ENCODE assay signal across 8 mouse cellular contexts in the genomic region with DNA sequence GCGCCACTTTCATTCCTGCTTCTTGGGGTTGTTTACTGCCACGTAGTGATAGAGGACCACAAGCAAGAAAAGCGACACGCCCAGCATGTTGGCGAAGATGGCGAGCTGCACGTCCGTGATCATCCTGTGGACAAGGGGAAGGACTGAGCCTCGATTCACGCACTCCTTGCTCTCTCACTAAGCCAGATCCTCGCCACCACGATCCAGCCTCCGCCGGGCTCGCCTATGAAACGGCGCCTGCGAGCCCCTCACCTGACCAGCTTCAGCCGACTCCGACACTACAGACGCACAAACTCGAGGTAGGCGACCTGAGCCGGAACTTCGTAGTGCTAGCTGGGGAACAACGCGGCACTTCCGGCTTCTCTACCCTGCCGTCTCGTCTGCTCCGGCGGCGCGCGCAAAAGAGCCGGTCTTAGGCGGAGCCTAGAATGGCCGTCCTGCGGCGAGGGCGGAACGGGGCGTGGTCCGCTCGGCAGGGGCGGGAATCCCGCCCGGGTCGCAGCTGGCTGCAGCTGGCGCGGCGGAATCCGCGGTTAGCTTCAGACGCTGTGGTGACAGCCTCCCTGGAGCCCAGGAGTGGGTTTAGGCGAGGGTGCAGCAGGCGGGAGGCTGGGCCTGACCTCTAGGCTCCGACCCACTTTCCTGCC. TPM values are rescaled to one million over a fixed set of nuclear protein-coding genes. Genes with fewer than 3 reads are reported as not detected.
DNase-seq lines count a peak whose midpoint lies in the region; ATAC-seq and TF ChIP-seq lines count a peak whose summit lies in the region.

TSS of gene Ost4 (minus strand) at position 376 of the 647 bp plus-strand sequence.

- WGBS in embryonic facial prominence, embryonic 14.5 days: under 1% methylated on average over 42 of the region's 58 CpGs
- WGBS in limb, embryonic 14.5 days: under 1% methylated on average over 55 of the region's 58 CpGs
- WGBS in midbrain, postnatal 0 days: under 1% methylated on average over 58 of the region's 58 CpGs

- H3K4me1 ChIP-seq in embryonic facial prominence, embryonic 14.5 days (ENCODE audit: control insufficient read depth, insufficient read depth, low read length): peaks cover 50% of the 10 kb centered on the region
- H3K4me1 ChIP-seq in limb, embryonic 14.5 days (ENCODE audit: control insufficient read depth, insufficient read depth, low read length): peaks cover 56% of the 10 kb centered on the region
- peaks cover 8% of the 10 kb centered on the region; the same call in 1 of the 2 replicates for H3K4me1 ChIP-seq in midbrain, postnatal 0 days (ENCODE audit: insufficient read depth, low read length)

- H3K36me3 ChIP-seq in embryonic facial prominence, embryonic 14.5 days (ENCODE audit: control insufficient read depth, insufficient read depth, low read length): peaks cover 33% of the 10 kb centered on the region
- H3K36me3 ChIP-seq in limb, embryonic 14.5 days (ENCODE audit: control insufficient read depth, insufficient read depth, low read length): peaks cover 39% of the 10 kb centered on the region
- peaks cover 29% of the 10 kb centered on the region for H3K36me3 ChIP-seq in midbrain, postnatal 0 days (ENCODE audit: insufficient read depth, low read length)

- peak within 1 kb of the TSS; percentile 66 for H3K4me3 ChIP-seq in embryonic facial prominence, embryonic 14.5 days (ENCODE audit: low read depth, low read length)
- H3K4me3 ChIP-seq in limb, embryonic 14.5 days (replicated peaks; ENCODE audit: low read length): peak within 1 kb of the TSS; percentile 72
- peak within 1 kb of the TSS; percentile 68 for H3K4me3 ChIP-seq in midbrain, postnatal 0 days (ENCODE audit: low read depth, low read length)

- TF ChIP-seq CTCF in midbrain, postnatal 0 days (IDR thresholded peaks at IDR 0.05): no peak

- no peaks in the 10 kb centered on the region for H3K27me3 ChIP-seq in embryonic facial prominence, embryonic 14.5 days (replicated peaks; ENCODE audit: control insufficient read depth, insufficient read depth, low read length)
- no peaks in the 10 kb centered on the region for H3K27me3 ChIP-seq in limb, embryonic 14.5 days (ENCODE audit: control insufficient read depth, insufficient read depth, low read length)
- no peaks in the 10 kb centered on the region for H3K27me3 ChIP-seq in midbrain, postnatal 0 days (ENCODE audit: insufficient read depth, low read length)

- peak; percentile 96 for ATAC-seq in embryonic facial prominence, embryonic 14.5 days (ENCODE audit: low read depth)
- ATAC-seq in limb, embryonic 14.5 days (ENCODE audit: low FRiP score, low read depth): peak; percentile 94
- ATAC-seq in midbrain, postnatal 0 days (ENCODE audit: low FRiP score): peak; percentile 94

- no peaks in the 10 kb centered on the region for H3K9me3 ChIP-seq in embryonic facial prominence, embryonic 14.5 days (ENCODE audit: control insufficient read depth, low read length)
- no peaks in the 10 kb centered on the region for H3K9me3 ChIP-seq in limb, embryonic 14.5 days (ENCODE audit: control insufficient read depth, low read length)
- no peaks in the 10 kb centered on the region for H3K9me3 ChIP-seq in midbrain, postnatal 0 days (ENCODE audit: low read length)

- H3K4me2 ChIP-seq in embryonic facial prominence, embryonic 14.5 days (ENCODE audit: low read depth, low read length): peak within 1 kb of the TSS; percentile 96
- H3K4me2 ChIP-seq in limb, embryonic 14.5 days (replicated peaks; ENCODE audit: low read depth, low read length, severe bottlenecking): peak within 1 kb of the TSS; percentile 74
- peak within 1 kb of the TSS; percentile 91 for H3K4me2 ChIP-seq in midbrain, postnatal 0 days (ENCODE audit: low read depth, low read length, poor library complexity, severe bottlenecking)

- peak; percentile 80; the same call in 1 of the 2 replicates for TF ChIP-seq POLR2A in limb, embryonic 14.5 days (IDR thresholded peaks at IDR 0.05; ENCODE audit: borderline replicate concordance, extremely low read depth, insufficient read depth, insufficient read length)

- H3K9ac ChIP-seq in embryonic facial prominence, embryonic 14.5 days (ENCODE audit: low read depth, low read length): peak within 1 kb of the TSS; percentile 81
- peak within 1 kb of the TSS; percentile 75 for H3K9ac ChIP-seq in limb, embryonic 14.5 days (ENCODE audit: low read depth, low read length, severe bottlenecking)
- H3K9ac ChIP-seq in midbrain, postnatal 0 days (replicated peaks; ENCODE audit: low read length, poor library complexity, severe bottlenecking): peak within 1 kb of the TSS; percentile 66

- peak within 1 kb of the TSS; percentile 97 for H3K27ac ChIP-seq in embryonic facial prominence, embryonic 14.5 days (replicated peaks; ENCODE audit: low read depth, low read length)
- peak within 1 kb of the TSS; percentile 91 for H3K27ac ChIP-seq in limb, embryonic 14.5 days (replicated peaks; ENCODE audit: low read depth, low read length)
- peak within 1 kb of the TSS; percentile 71 for H3K27ac ChIP-seq in midbrain, postnatal 0 days (ENCODE audit: low read depth, low read length)

- peak; percentile 99 for DNase-seq in 3T3-L1 (ENCODE audit: low read depth, low spot score)
- DNase-seq in adrenal gland, postnatal 4 days (ENCODE audit: low spot score in 2 of 2): peak; percentile 91 to 94
- peak; percentile 98 for DNase-seq in embryonic facial prominence, embryonic 14.5 days (ENCODE audit: low spot score)
- peak; percentile 98 for DNase-seq in heart, adult 8-10 months (ENCODE audit: low spot score)
- DNase-seq in kidney, adult 9 months: peak; percentile 98
- DNase-seq in limb, embryonic 14.5 days (ENCODE audit: low spot score): peak; percentile 97
- DNase-seq in midbrain, postnatal 0 days (ENCODE audit: low spot score): peak; percentile 96
- peak; percentile 98 for DNase-seq in spleen, postnatal 14 days (ENCODE audit: low spot score in 2 of 2)

RNA-seq across cellular contexts. Expression of gene Ost4, which starts in this region (rescaled TPM):
- 100 to 1,000 TPM; 196 to 201 TPM for total RNA-seq in adrenal gland, postnatal 4 days (2021)
- 507 and 572 TPM in 2 replicates for polyA plus RNA-seq in embryonic facial prominence, embryonic 14.5 days (2014; fragmentation: Nextera tagmentation; extraction: Ambion mirVana)
- 100 to 1,000 TPM; 140 to 164 (median 156) TPM for total RNA-seq in heart, adult 8-10 months (2022)
- polyA plus RNA-seq in limb, embryonic 14.5 days (2012; rRNA removed): 364 and 388 TPM in 2 replicates
- polyA plus RNA-seq in limb, embryonic 14.5 days (2014; fragmentation: Nextera tagmentation; extraction: Ambion mirVana): 502 and 567 TPM in 2 replicates
- 123 and 126 TPM in 2 replicates for total RNA-seq in midbrain, postnatal 0 days (2014; rRNA removed)
- 175 and 201 TPM in 2 replicates for polyA plus RNA-seq in midbrain, postnatal 0 days (2015; fragmentation: Nextera tagmentation; extraction: Ambion mirVana)

Comparison
In these comparisons a context has a peak if more than half of its experiments do, and no peak if none do; other contexts are left out.
1. Peak in every context shown above with its lines: DNase-seq, ATAC-seq, H3K4me3 ChIP-seq and H3K27ac ChIP-seq.